Mouse (Mus musculus): ENCODE results near the gene Tefm. TPM values are rescaled to one million over a fixed set of nuclear protein-coding genes. Genes with fewer than 3 reads are reported as not detected.

Tefm gene
- polyA plus RNA-seq, 1 experiment from 2014 or later = 27.8 TPM

- H3K4me1 ChIP-seq = 0 out of 2 replicates have a peak, but pooled peaks cover under 1% of the 10 kb centered on the region
- no peak overlapping the region for H3K9ac ChIP-seq
- no peaks in the 10 kb centered on the region for H3K9me3 ChIP-seq
- H3K4me3 ChIP-seq (replicated peaks) = no peak overlapping the region
- peak; percentile 59; the same call in 1 of the 2 replicates for ATAC-seq (ENCODE audit: insufficient read depth, low FRiP score, low read depth)
- no peaks in the 10 kb centered on the region for H3K36me3 ChIP-seq
- WGBS = 10% methylated on average over 5 of the region's 5 CpGs
- no peaks in the 10 kb centered on the region for H3K27me3 ChIP-seq (replicated peaks)
- no peak overlapping the region for H3K4me2 ChIP-seq
- H3K27ac ChIP-seq = no peak overlapping the region
Observed at GRCm38 (mm10) chr11:80086844-80087243, 55.1 kb downstream of the Tefm start.

Other genes starting within 250 kb of the Tefm start
- 41.9 and 46.3 TPM in 2 replicates for gene Utp6, start 179.8 kb downstream of the Tefm start, polyA plus RNA-seq (2015; fragmentation: Nextera tagmentation; extraction: Ambion mirVana)
- 21.3 and 22.1 TPM in 2 replicates for gene Suz12, start 149.1 kb downstream of the Tefm start, polyA plus RNA-seq (2015; fragmentation: Nextera tagmentation; extraction: Ambion mirVana)
- gene Crlf3, start 61.2 kb downstream of the Tefm start, polyA plus RNA-seq (2015; fragmentation: Nextera tagmentation; extraction: Ambion mirVana) = 31.0 and 39.5 TPM in 2 replicates
- 9.3 and 9.6 TPM in 2 replicates for gene Atad5, start 52.8 kb downstream of the Tefm start, polyA plus RNA-seq (2015; fragmentation: Nextera tagmentation; extraction: Ambion mirVana)
- 4.2 and 4.7 TPM in 2 replicates for gene Adap2, start 11.9 kb upstream of the Tefm start, polyA plus RNA-seq (2015; fragmentation: Nextera tagmentation; extraction: Ambion mirVana)
- 10.3 and 12.5 TPM in 2 replicates for gene Rnf135, start 41.7 kb upstream of the Tefm start, polyA plus RNA-seq (2015; fragmentation: Nextera tagmentation; extraction: Ambion mirVana)
- gene Rhot1, start 66.8 kb upstream of the Tefm start, polyA plus RNA-seq (2015; fragmentation: Nextera tagmentation; extraction: Ambion mirVana) = 47.7 and 49.0 TPM in 2 replicates
- 4.1 and 4.5 TPM in 2 replicates for gene Rhbdl3, start 158.7 kb upstream of the Tefm start, polyA plus RNA-seq (2015; fragmentation: Nextera tagmentation; extraction: Ambion mirVana)
- 18.1 and 20.5 TPM in 2 replicates for gene 5730455P16Rik, start 235.9 kb upstream of the Tefm start, polyA plus RNA-seq (2015; fragmentation: Nextera tagmentation; extraction: Ambion mirVana)
- gene Zfp207, start 241.1 kb upstream of the Tefm start, polyA plus RNA-seq (2015; fragmentation: Nextera tagmentation; extraction: Ambion mirVana) = 188 and 203 TPM in 2 replicates

Measured in stomach, embryonic 15.5 days (tissue).